Mouse (Mus musculus) heart, embryonic 13.5 days (tissue): Measurements from ENCODE around the gene Otud3. TPM values are rescaled to one million over a fixed set of nuclear protein-coding genes. Genes with fewer than 3 reads are reported as not detected.
A peak's percentile ranks its signal among the peaks of the same experiment; 100 is the strongest.

Source experiments
- ATAC-seq: fragments of 200-750 bp; cut with Nextera tagmentation; 2 replicates; pipeline ENCODE4 v1.8.0; 2017; ENCODE audit warnings: moderate TSS enrichment; ENCODE audit not compliant: insufficient number of reproducible peaks, low FRiP score, low TSS enrichment; ENCODE audit errors: extremely low read depth
- H3K27ac ChIP-seq: fragments of 300-500 bp; sonication (generic); replicated peaks from 2 replicates; pipeline ENCODE4 v1.5.1; 2015; ENCODE audit warnings: moderate library complexity, mild to moderate bottlenecking, inconsistent platforms
- H3K27me3 ChIP-seq: fragments of 300-500 bp; sonication (generic); replicated peaks from 2 replicates; pipeline ENCODE4 v1.6.1; 2015; ENCODE audit warnings: mild to moderate bottlenecking, inconsistent platforms
- H3K36me3 ChIP-seq: fragments of 300-500 bp; sonication (generic); 2 replicates; pipeline ENCODE4 v1.6.1; 2015; ENCODE audit warnings: mild to moderate bottlenecking, inconsistent platforms
- H3K4me1 ChIP-seq: fragments of 300-500 bp; sonication (generic); 2 replicates; pipeline ENCODE4 v1.6.1; 2015; ENCODE audit warnings: inconsistent platforms
- H3K4me2 ChIP-seq: fragments of 300-500 bp; sonication (generic); 2 replicates; pipeline ENCODE4 v1.6.1; 2015; ENCODE audit warnings: inconsistent platforms, mild to moderate bottlenecking, moderate library complexity
- H3K4me3 ChIP-seq: fragments of 300-500 bp; sonication (generic); 2 replicates; pipeline ENCODE4 v1.5.1; 2015; ENCODE audit warnings: moderate library complexity, mild to moderate bottlenecking, inconsistent platforms
- H3K9ac ChIP-seq: fragments of 300-500 bp; sonication (generic); 2 replicates; pipeline ENCODE4 v1.6.1; 2015; ENCODE audit warnings: inconsistent platforms, mild to moderate bottlenecking, moderate library complexity
- H3K9me3 ChIP-seq: fragments of 300-500 bp; sonication (generic); 2 replicates; pipeline ENCODE4 v1.6.1; 2016; ENCODE audit warnings: inconsistent platforms
- WGBS: fragments of 180-500 bp; shearing (Covaris S2); methylation state at CpG from one replicate; pipeline ENCODE4 v1.1.7; 2015; ENCODE audit warnings: mixed read lengths; 5-methylcytosine and 5-hydroxymethylcytosine counted together
- polyA plus RNA-seq: library from polyadenylated mRNA; unstranded; fragments of >200 nt; fragmentation: Nextera tagmentation; extraction: Ambion mirVana; gene quantifications from 2 replicates; pipeline ENCODE4 v1.2.1, GENCODE M21; 2015

The Otud3 gene
- polyA plus RNA-seq = 2.7 and 3.8 TPM in 2 replicates

DNA sequence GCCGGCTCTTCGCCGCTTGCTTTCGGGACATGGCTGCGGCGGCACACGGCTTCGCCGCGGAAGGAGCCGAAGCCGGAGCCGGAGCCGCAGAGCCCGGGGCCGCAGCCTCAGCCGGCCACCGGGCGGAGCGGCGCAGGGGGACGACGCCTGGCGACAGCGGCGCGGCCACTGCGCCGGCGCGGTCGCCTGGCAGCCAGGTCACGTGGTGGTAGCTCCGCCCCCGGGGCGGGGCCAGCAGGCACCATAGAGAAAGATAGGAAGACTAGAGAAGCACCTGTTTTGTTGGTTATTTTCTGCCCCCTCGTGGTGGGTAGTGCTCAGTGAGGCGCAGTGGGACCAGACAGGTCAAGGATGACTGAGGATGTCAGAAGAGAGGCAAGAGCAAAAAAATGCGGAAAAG, at the start of gene Otud3:
Gene Otud3, minus strand, starts transcription at position 149 of the 400 bp plus-strand sequence.
- whole genome bisulfite sequencing = 1% methylated on average over 39 of the region's 39 CpGs
- Histone ChIP-seq H3K9ac (peak within 1 kb of the TSS; percentile 93), H3K4me1 (peaks cover 12% of the 10 kb centered on the region), H3K4me2 (peak within 1 kb of the TSS; percentile 99), H3K4me3 (peak within 1 kb of the TSS; percentile 94), H3K36me3 (peaks cover 9% of the 10 kb centered on the region; the same call in 1 of the 2 replicates), H3K9me3 (no peaks in the 10 kb centered on the region), H3K27me3 (0 out of 2 replicates have a peak, but pooled peaks cover 3% of the 10 kb centered on the region), H3K27ac (peak within 1 kb of the TSS; percentile 60)
- peak; percentile 86 for ATAC-seq

DNA sequence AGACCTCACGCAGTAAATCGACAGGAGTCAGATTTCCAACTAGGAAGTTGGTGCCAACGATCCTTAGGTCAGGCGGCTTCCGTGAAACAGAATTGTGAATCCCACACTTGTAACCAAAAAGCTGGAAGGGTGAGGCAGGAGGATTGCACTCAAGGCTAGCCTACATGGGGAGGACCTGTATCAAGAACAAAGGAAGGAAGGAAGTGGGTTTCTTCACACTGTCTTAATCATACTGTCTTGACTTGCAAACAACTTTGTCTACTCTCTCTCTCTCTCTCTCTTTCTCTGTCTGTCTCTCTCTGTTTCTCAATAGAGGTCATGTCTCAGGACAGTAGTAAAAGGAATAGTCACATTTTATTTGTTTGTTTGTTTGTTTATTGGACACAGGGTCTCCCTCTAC, 49.0 kb upstream of the Otud3 start:
- Histone ChIP-seq H3K4me2 (no peak overlapping the region), H3K9me3 (no peaks in the 10 kb centered on the region), H3K27me3 (peaks cover 8% of the 10 kb centered on the region; the same call in 1 of the 2 replicates), H3K9ac (no peak overlapping the region), H3K27ac (no peak overlapping the region), H3K36me3 (no peaks in the 10 kb centered on the region), H3K4me1 (0 out of 2 replicates have a peak, but pooled peaks cover 5% of the 10 kb centered on the region), H3K4me3 (no peak overlapping the region)
- ATAC-seq = no peak
- WGBS = 76% methylated on average over 5 of the region's 5 CpGs

DNA sequence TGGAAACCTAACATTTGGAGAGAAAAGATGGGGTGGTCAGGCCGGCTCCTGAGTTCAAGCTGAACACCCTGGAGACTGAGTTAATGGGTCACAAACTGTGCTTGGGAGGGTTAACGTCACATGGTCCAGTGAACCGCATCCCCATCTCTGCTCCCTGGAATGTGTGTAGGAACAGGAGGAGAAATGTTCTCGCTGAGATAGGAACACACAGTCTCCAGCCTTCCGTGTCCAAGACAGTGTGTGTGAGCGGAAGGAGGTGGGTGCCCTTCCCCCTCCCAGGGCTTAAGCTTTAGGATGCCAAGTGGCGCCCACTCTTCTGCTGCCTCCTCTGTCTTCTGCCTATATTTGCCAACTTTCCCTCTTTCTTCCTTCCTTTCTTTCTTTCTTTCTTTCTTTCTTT, 46.2 kb upstream of the Otud3 start:
- Histone ChIP-seq H3K9me3 (no peaks in the 10 kb centered on the region), H3K4me3 (no peak overlapping the region), H3K36me3 (no peaks in the 10 kb centered on the region), H3K9ac (no peak overlapping the region), H3K4me1 (no peaks in the 10 kb centered on the region), H3K27ac (no peak overlapping the region), H3K27me3 (peaks cover 8% of the 10 kb centered on the region; the same call in 1 of the 2 replicates), H3K4me2 (no peak overlapping the region)
- WGBS = 59% methylated on average over 7 of the region's 7 CpGs
- no peak for ATAC-seq

DNA sequence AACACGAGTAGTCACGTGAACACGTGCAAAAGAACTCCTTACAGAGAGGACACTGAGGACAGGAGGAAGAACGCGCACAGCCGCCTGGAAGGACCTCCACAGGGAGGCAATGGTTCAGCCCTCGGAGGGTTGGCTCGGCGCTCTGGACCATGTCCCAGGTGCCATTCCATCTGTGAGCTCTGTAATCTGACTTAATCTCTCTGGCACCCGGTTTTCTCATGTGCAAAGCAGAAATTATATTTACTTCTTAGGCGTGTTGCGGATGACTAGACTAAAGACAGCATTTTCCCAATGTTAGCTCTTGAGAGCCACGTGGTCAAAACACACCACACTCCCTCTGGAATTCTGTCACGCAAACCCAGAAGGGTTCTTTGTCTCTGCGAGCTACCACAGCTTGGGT, 45.4 kb upstream of the Otud3 start:
- ATAC-seq = no peak
- H3K27ac ChIP-seq = no peak overlapping the region
- H3K36me3 ChIP-seq = no peaks in the 10 kb centered on the region
- H3K9me3 ChIP-seq = no peaks in the 10 kb centered on the region
- H3K4me3 ChIP-seq = no peak overlapping the region
- no peak overlapping the region for H3K9ac ChIP-seq
- peaks cover 8% of the 10 kb centered on the region; the same call in 1 of the 2 replicates for H3K27me3 ChIP-seq
- H3K4me1 ChIP-seq = no peaks in the 10 kb centered on the region
- WGBS = 74% methylated on average over 15 of the region's 15 CpGs
- no peak overlapping the region for H3K4me2 ChIP-seq

DNA sequence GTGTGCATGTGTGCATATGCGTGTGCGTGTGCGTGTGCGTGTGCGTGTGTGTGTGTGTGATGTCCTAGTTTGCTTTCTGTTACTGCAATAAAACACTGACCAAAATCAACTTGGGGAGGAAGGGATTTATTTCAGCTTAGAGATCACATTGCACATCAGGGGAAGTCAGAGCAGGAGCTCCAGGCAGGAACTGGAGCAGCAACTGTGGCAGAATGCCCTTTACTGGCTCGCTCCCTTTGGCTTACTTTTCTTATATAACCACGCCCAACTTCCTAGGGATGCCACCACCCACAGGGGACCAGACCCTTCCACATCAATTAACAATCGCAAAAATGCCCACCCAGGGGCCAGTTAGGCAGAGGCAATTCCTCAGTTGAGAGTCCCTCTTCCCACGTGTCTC, 44.9 kb upstream of the Otud3 start:
- Histone ChIP-seq H3K27ac (no peak overlapping the region), H3K36me3 (no peaks in the 10 kb centered on the region), H3K4me3 (no peak overlapping the region), H3K9me3 (no peaks in the 10 kb centered on the region), H3K9ac (no peak overlapping the region), H3K27me3 (peaks cover 8% of the 10 kb centered on the region; the same call in 1 of the 2 replicates), H3K4me2 (no peak overlapping the region), H3K4me1 (no peaks in the 10 kb centered on the region)
- 76% methylated on average over 9 of the region's 9 CpGs for WGBS
- no peak for ATAC-seq

DNA sequence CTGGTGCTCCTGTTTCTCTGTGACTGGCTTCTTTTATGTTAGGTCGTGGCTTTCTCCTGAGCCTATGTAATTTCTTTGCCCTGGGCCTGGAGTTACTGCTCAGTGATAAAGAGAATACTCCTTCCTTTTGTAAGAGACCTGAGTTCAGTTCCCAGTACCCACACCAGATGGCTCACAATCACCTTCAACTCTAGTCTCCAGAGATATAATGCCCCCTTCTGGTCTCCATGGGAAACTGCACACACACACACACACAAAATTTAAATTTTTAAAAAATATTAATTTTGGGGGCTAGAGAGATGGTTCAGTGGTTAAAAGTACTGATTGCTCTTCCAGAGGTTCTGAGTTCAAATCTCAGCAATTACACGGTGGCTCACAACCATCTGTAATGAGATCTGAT, 34.5 kb upstream of the Otud3 start:
- Histone ChIP-seq H3K9ac (no peak overlapping the region), H3K9me3 (no peaks in the 10 kb centered on the region), H3K4me1 (no peaks in the 10 kb centered on the region), H3K27me3 (0 out of 2 replicates have a peak, but pooled peaks cover 4% of the 10 kb centered on the region), H3K27ac (no peak overlapping the region), H3K4me3 (no peak overlapping the region), H3K4me2 (no peak overlapping the region), H3K36me3 (no peaks in the 10 kb centered on the region)
- 76% methylated on average over 2 of the region's 2 CpGs for WGBS
- ATAC-seq = no peak

DNA sequence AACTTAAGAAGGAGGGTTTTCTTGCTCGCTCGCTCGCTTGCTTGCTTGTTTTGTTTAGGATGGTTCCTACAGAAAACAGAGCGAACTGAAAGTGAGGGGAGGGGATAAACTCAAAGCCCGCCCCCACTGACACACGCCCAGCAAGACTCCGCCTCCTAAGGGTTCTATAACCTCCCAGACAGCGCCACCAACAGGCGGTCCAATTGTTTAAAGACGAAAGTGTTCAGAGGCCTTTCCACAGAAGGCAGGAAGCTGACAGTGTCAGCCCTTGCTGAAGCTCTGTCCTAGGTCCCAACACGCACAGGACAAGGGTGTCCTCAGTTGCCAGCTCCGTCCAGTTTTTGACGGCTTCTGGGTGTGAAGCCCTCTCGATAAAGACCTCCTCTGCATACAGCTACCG, 30.0 kb upstream of the Otud3 start:
- Histone ChIP-seq H3K27ac (no peak overlapping the region), H3K9ac (0 out of 2 replicates have a peak overlapping the region, but pooled peaks have one; percentile 33), H3K36me3 (no peaks in the 10 kb centered on the region), H3K4me2 (peak overlapping the region; percentile 51), H3K27me3 (peaks cover 14% of the 10 kb centered on the region; the same call in 1 of the 2 replicates), H3K4me3 (peak overlapping the region; percentile 38), H3K4me1 (no peaks in the 10 kb centered on the region), H3K9me3 (no peaks in the 10 kb centered on the region)
- WGBS = 17% methylated on average over 15 of the region's 15 CpGs
- no peak for ATAC-seq

DNA sequence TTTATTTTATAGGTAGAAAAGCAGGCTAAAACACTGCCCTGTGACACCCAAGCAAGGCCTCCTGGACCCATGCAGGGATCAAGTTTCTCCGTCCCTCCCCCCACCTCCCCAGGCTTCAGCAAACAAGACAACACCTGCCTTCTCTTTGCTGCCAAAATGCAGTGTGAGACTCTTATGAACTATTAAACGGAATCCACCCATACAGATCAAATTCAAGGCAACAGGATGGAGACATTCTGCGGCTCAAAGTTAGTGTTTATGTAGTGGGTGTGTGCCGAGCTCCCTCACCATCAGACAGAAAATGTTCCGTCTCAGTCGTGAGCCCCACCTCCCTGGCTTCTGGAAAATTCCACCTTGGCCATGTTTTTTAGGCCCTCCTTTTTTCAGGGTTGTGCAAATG, 28.2 kb upstream of the Otud3 start:
- Histone ChIP-seq H3K27me3 (peaks cover 14% of the 10 kb centered on the region; the same call in 1 of the 2 replicates), H3K4me2 (no peak overlapping the region), H3K27ac (no peak overlapping the region), H3K4me3 (no peak overlapping the region), H3K9me3 (no peaks in the 10 kb centered on the region), H3K36me3 (no peaks in the 10 kb centered on the region), H3K9ac (no peak overlapping the region), H3K4me1 (no peaks in the 10 kb centered on the region)
- WGBS = 48% methylated on average over 6 of the region's 6 CpGs
- ATAC-seq = no peak

DNA sequence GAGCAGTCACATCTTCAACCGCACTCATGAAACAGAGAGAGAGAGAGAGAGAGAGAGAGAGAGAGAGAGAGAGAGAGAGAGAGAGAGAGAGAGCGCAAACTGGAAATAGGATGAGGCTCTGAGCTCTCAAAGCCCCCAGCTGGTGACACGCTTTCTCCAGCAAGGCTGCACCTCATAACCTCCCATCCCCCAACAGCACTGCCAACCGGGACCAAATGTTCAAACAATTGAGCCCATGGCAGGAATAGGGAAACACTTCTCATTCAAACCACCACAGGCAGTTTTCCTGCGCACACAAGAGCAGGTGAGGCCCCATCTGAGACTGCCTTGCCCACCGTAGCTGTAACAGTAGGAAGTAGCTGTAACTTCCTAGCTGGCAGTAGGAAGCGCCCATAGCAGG, 27.7 kb upstream of the Otud3 start:
- H3K9ac ChIP-seq = no peak overlapping the region
- no peak overlapping the region for H3K4me3 ChIP-seq
- WGBS = 36% methylated on average over 7 of the region's 7 CpGs
- no peaks in the 10 kb centered on the region for H3K36me3 ChIP-seq
- H3K27ac ChIP-seq = no peak overlapping the region
- H3K9me3 ChIP-seq = no peaks in the 10 kb centered on the region
- ATAC-seq = no peak
- no peak overlapping the region for H3K4me2 ChIP-seq
- no peaks in the 10 kb centered on the region for H3K4me1 ChIP-seq
- peaks cover 14% of the 10 kb centered on the region; the same call in 1 of the 2 replicates for H3K27me3 ChIP-seq

DNA sequence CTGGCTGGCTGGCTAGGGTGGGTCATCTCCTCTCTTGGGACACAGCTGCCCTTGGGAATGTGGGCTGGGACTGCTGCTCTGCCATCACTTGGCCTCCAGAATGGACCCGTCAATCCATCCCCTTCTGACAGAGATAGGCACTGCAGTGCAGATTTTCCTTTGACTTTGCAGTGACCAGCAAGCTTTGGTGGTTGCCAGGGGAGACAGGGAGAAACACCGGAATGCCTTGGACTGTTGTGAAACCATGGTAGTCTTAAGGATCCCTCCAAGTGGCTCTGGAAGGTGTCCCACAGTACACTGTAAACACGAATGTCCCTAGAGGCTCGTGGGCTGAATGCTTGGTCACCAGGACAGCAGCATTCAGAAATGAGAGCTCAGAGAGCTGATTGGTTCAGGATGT, 25.7 kb upstream of the Otud3 start:
- WGBS = 52% methylated on average over 4 of the region's 4 CpGs
- Histone ChIP-seq H3K36me3 (no peaks in the 10 kb centered on the region), H3K9ac (no peak overlapping the region), H3K4me2 (no peak overlapping the region), H3K27ac (no peak overlapping the region), H3K27me3 (peaks cover 10% of the 10 kb centered on the region; the same call in 1 of the 2 replicates), H3K4me3 (no peak overlapping the region), H3K9me3 (no peaks in the 10 kb centered on the region), H3K4me1 (no peaks in the 10 kb centered on the region)
- no peak for ATAC-seq

DNA sequence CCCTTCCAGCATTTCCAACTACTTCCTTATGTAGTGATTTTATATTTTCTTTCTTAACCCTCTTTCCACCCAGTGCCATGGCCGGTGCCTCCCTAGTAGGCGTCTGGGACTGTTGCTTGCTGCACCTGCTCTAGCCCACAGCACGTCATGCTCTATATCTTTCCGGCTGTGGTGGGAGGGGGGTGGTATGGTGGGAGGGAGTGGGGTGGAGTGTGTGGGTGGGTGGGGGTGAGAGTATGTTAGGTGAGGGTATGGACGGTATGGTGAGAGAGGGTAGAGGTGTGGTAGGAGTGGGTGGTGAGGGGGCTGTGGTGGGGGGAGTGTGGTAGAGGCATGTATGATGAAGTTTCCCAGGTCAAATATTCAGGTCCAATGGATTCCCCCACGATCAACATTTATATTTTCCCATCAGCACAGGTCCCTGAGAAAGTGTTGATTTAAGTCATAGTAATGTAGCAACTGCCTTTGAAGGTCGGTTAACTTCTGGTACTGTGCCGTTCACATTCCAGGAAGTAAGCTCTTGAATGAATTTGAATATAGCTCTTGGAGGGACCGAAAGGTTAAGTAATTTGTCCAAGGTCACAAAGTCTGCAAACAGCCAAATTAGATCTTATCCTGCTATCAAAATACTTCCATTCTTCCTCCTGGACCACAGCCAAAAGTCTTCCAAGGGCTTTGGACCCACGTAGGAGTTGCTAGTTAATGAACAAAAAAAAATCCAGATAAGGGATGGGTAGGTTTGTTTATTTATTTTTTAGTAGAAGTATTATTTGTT, 24.9 kb upstream of the Otud3 start:
- H3K27ac ChIP-seq = no peak overlapping the region
- no peak for ATAC-seq
- H3K9me3 ChIP-seq = no peaks in the 10 kb centered on the region
- H3K4me2 ChIP-seq = no peak overlapping the region
- no peaks in the 10 kb centered on the region for H3K36me3 ChIP-seq
- 59% methylated on average over 10 of the region's 10 CpGs for whole genome bisulfite sequencing
- no peak overlapping the region for H3K9ac ChIP-seq
- H3K4me3 ChIP-seq = no peak overlapping the region
- no peaks in the 10 kb centered on the region for H3K4me1 ChIP-seq
- H3K27me3 ChIP-seq = peaks cover 10% of the 10 kb centered on the region; the same call in 1 of the 2 replicates
